Mouse (Mus musculus) lung, postnatal 0 days (tissue): ENCODE results near the gene Foxred1.

Source experiments
- CTCF ChIP-seq: IDR thresholded peaks from 2 replicates; pipeline ENCODE4 v1.5.1; 2016; ENCODE audit warnings: antibody characterized with exemption, mild to moderate bottlenecking
- EP300 ChIP-seq: IDR thresholded peaks from 2 replicates; pipeline ENCODE4 v1.6.1; 2016; ENCODE audit warnings: antibody characterized with exemption, mild to moderate bottlenecking, control low read depth

DNA sequence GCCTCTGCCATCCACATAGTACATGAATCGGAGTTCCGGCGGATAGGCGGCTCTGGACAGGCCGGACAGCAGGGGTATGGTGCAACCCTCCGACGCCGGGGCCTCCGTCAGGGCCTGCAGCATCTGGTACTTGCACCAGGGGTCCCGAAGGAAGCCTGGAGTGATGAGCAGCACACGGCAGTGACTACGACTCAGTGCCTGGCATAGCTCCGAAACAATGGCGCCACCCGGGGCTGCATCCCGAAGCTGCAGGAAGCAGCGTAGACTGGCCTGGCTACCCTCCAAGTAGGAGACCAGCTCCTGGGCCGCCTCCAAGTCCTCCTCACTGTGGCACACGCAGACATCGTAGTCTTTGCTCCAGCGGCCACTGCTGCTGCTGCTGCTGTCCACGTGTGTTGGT lies 22.2 kb downstream of the Foxred1 start:
- TF ChIP-seq CTCF (peak; percentile 35), EP300 (no peak)
